ENCODE assay signal across 9 mouse cellular contexts in the genomic region with DNA sequence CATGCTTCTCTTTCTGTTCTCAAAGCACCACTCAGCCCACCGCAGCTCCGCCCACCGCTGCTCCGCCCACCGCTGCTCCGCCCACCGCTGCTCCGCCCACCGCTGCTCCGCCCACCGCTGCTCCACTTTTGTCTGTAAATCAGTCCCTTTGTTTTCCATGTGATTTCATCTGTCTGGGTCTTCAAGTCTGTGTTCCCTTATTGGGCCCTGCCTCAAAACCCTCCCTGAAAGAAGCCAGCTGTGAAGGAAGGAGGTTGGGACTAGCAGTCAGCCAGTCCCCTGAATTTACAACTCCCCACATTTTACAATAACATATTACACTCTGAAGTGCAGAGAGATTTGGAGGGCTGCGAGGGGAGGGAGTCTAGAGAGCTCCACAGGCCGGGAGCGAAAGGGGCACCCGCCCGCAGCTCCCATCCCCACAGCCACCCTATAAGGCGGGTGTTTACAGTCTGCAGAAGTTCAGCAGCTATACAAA. TPM values are rescaled to one million over a fixed set of nuclear protein-coding genes. Genes with fewer than 3 reads are reported as not detected.
DNase-seq lines count a peak whose midpoint lies in the region; ATAC-seq and TF ChIP-seq lines count a peak whose summit lies in the region.
"Had no signal": no experiment of that assay in that cellular context is flagged by ENCODE, and none has a peak within 500 bp of the region (broad histone marks: within the 10 kb centered on the region; RNA-seq: fewer than 3 reads in every experiment).

No protein-coding gene starts in this region.

- DNase-seq in hindbrain, embryonic 11.5 days (ENCODE audit: low spot score): peak; percentile 29
- peak; percentile 30 for DNase-seq in embryonic facial prominence, embryonic 14.5 days (ENCODE audit: low spot score)
- no peak for DNase-seq in heart, postnatal 0 days (ENCODE audit: low spot score)
- peak; percentile 88 to 91 for DNase-seq in kidney, postnatal 4 days
- DNase-seq in ovary, postnatal 14 days (ENCODE audit: low spot score): peak; percentile 63
- DNase-seq in cerebellum, adult 18-20 months: no peak

- no peak for TF ChIP-seq EP300 in heart, postnatal 0 days (IDR thresholded peaks at IDR 0.05; ENCODE audit: low read depth)

- H3K4me1 ChIP-seq in hindbrain, embryonic 11.5 days (replicated peaks; ENCODE audit: control insufficient read depth, insufficient read depth, low read length): no peaks in the 10 kb centered on the region
- H3K4me1 ChIP-seq in hindbrain, embryonic 13.5 days (replicated peaks): no peaks in the 10 kb centered on the region
- no peaks in the 10 kb centered on the region for H3K4me1 ChIP-seq in embryonic facial prominence, embryonic 14.5 days (ENCODE audit: control insufficient read depth, insufficient read depth, low read length)
- peaks cover 23% of the 10 kb centered on the region for H3K4me1 ChIP-seq in heart, postnatal 0 days (ENCODE audit: control insufficient read depth, insufficient read depth)

- ATAC-seq in hindbrain, embryonic 11.5 days (ENCODE audit: low FRiP score): peak; percentile 49
- no peak for ATAC-seq in hindbrain, embryonic 13.5 days (ENCODE audit: low FRiP score)
- peak; percentile 27; the same call in 1 of the 2 replicates for ATAC-seq in embryonic facial prominence, embryonic 14.5 days (ENCODE audit: low read depth)
- no peak for ATAC-seq in heart, postnatal 0 days (ENCODE audit: insufficient read depth, low read depth)
- no peak for ATAC-seq in inflammation-experienced regulatory T-cells, adult 6 months

- no peak overlapping the region for H3K4me3 ChIP-seq in hindbrain, embryonic 11.5 days (ENCODE audit: low read depth, low read length)
- H3K4me3 ChIP-seq in hindbrain, embryonic 13.5 days: no peak overlapping the region
- no peak overlapping the region for H3K4me3 ChIP-seq in embryonic facial prominence, embryonic 14.5 days (ENCODE audit: low read depth, low read length)
- H3K4me3 ChIP-seq in heart, postnatal 0 days (ENCODE audit: low read depth, low read length): no peak overlapping the region

- no peak overlapping the region for H3K27ac ChIP-seq in hindbrain, embryonic 11.5 days (ENCODE audit: low read depth, low read length)
- H3K27ac ChIP-seq in hindbrain, embryonic 13.5 days: no peak overlapping the region
- H3K27ac ChIP-seq in embryonic facial prominence, embryonic 14.5 days (replicated peaks; ENCODE audit: low read depth, low read length): no peak overlapping the region; the same call in 1 of the 2 replicates
- peak overlapping the region; percentile 58 for H3K27ac ChIP-seq in heart, postnatal 0 days (ENCODE audit: low read depth)

- H3K9me3 ChIP-seq in hindbrain, embryonic 11.5 days (ENCODE audit: control insufficient read depth, low read length): no peaks in the 10 kb centered on the region
- no peaks in the 10 kb centered on the region for H3K9me3 ChIP-seq in hindbrain, embryonic 13.5 days
- H3K9me3 ChIP-seq in embryonic facial prominence, embryonic 14.5 days (ENCODE audit: control insufficient read depth, low read length): 0 out of 2 replicates have a peak, but pooled peaks cover 4% of the 10 kb centered on the region
- no peaks in the 10 kb centered on the region for H3K9me3 ChIP-seq in heart, postnatal 0 days (replicated peaks; ENCODE audit: control insufficient read depth, low read length)

- peak overlapping the region; percentile 14; the same call in 1 of the 2 replicates for H3K4me2 ChIP-seq in hindbrain, embryonic 11.5 days (replicated peaks; ENCODE audit: low read depth, low read length)
- H3K4me2 ChIP-seq in hindbrain, embryonic 13.5 days: no peak overlapping the region
- peak overlapping the region; percentile 15 for H3K4me2 ChIP-seq in embryonic facial prominence, embryonic 14.5 days (ENCODE audit: low read depth, low read length)
- no peak overlapping the region for H3K4me2 ChIP-seq in heart, postnatal 0 days (ENCODE audit: low read depth, low read length)

- H3K27me3 ChIP-seq in hindbrain, embryonic 11.5 days (ENCODE audit: control insufficient read depth, insufficient read depth, low read length): no peaks in the 10 kb centered on the region; the same call in 1 of the 2 replicates
- peaks cover 13% of the 10 kb centered on the region; the same call in 1 of the 2 replicates for H3K27me3 ChIP-seq in hindbrain, embryonic 13.5 days
- no peaks in the 10 kb centered on the region for H3K27me3 ChIP-seq in embryonic facial prominence, embryonic 14.5 days (replicated peaks; ENCODE audit: control insufficient read depth, insufficient read depth, low read length)
- H3K27me3 ChIP-seq in heart, postnatal 0 days (ENCODE audit: control insufficient read depth, insufficient read depth, low read length): 0 out of 2 replicates have a peak, but pooled peaks cover 5% of the 10 kb centered on the region

- no peak for TF ChIP-seq CTCF in heart, postnatal 0 days (IDR thresholded peaks at IDR 0.05; ENCODE audit: low read depth)

- no peaks in the 10 kb centered on the region for H3K36me3 ChIP-seq in hindbrain, embryonic 11.5 days (ENCODE audit: control insufficient read depth, insufficient read depth, low read length)
- H3K36me3 ChIP-seq in hindbrain, embryonic 13.5 days: no peaks in the 10 kb centered on the region
- no peaks in the 10 kb centered on the region for H3K36me3 ChIP-seq in embryonic facial prominence, embryonic 14.5 days (ENCODE audit: control insufficient read depth, insufficient read depth, low read length)
- H3K36me3 ChIP-seq in heart, postnatal 0 days (replicated peaks; ENCODE audit: control insufficient read depth, insufficient read depth, low read length): peaks cover 72% of the 10 kb centered on the region

- no peak overlapping the region for H3K9ac ChIP-seq in hindbrain, embryonic 11.5 days (ENCODE audit: low read depth, low read length)
- no peak overlapping the region for H3K9ac ChIP-seq in hindbrain, embryonic 13.5 days
- no peak overlapping the region for H3K9ac ChIP-seq in embryonic facial prominence, embryonic 14.5 days (ENCODE audit: low read depth, low read length)
- no peak overlapping the region for H3K9ac ChIP-seq in heart, postnatal 0 days (replicated peaks; ENCODE audit: low read depth, low read length)

- WGBS in hindbrain, embryonic 11.5 days: 14% methylated on average over 16 of the region's 17 CpGs
- 19% methylated on average over 16 of the region's 17 CpGs for WGBS in hindbrain, embryonic 13.5 days
- 22% methylated on average over 12 of the region's 17 CpGs for WGBS in embryonic facial prominence, embryonic 14.5 days
- 39% methylated on average over 11 of the region's 17 CpGs for WGBS in heart, postnatal 0 days

RNA-seq across cellular contexts. Expression of gene 9230112D13Rik, which starts 18.1 kb away (rescaled TPM):
- not detected in 2 replicates for polyA plus RNA-seq in hindbrain, embryonic 11.5 days (2014; fragmentation: Nextera tagmentation; extraction: Ambion mirVana)
- not detected in 2 replicates for polyA plus RNA-seq in hindbrain, embryonic 13.5 days (2015; fragmentation: Nextera tagmentation; extraction: Ambion mirVana)
- not detected in 2 replicates for polyA plus RNA-seq in embryonic facial prominence, embryonic 14.5 days (2014; fragmentation: Nextera tagmentation; extraction: Ambion mirVana)
- not detected in 2 replicates for total RNA-seq in heart, postnatal 0 days (2014; rRNA removed; ENCODE audit: low replicate concordance)
- not detected in 2 replicates for polyA plus RNA-seq in heart, postnatal 0 days (2015; fragmentation: Nextera tagmentation; extraction: Ambion mirVana)
- not detected for polyA plus RNA-seq in inflammation-experienced regulatory T-cells, adult 6 months (2017; shearing (Covaris generic))
- total RNA-seq: gastrocnemius, postnatal 4 days had no signal

RNA-seq across cellular contexts. Expression of gene Bmpr1a, which starts 37.6 kb away (rescaled TPM):
- 44.9 and 48.9 TPM in 2 replicates for polyA plus RNA-seq in hindbrain, embryonic 11.5 days (2014; fragmentation: Nextera tagmentation; extraction: Ambion mirVana)
- 19.5 and 20.5 TPM in 2 replicates for polyA plus RNA-seq in hindbrain, embryonic 13.5 days (2015; fragmentation: Nextera tagmentation; extraction: Ambion mirVana)
- 65.0 and 68.7 TPM in 2 replicates for polyA plus RNA-seq in embryonic facial prominence, embryonic 14.5 days (2014; fragmentation: Nextera tagmentation; extraction: Ambion mirVana)
- 99.5 and 130 TPM in 2 replicates for total RNA-seq in heart, postnatal 0 days (2014; rRNA removed; ENCODE audit: low replicate concordance)
- 37.2 and 38.6 TPM in 2 replicates for polyA plus RNA-seq in heart, postnatal 0 days (2015; fragmentation: Nextera tagmentation; extraction: Ambion mirVana)
- under 1 TPM; 0.36 to 0.40 (median 0.40) TPM for polyA plus RNA-seq in inflammation-experienced regulatory T-cells, adult 6 months (2017; shearing (Covaris generic))

RNA-seq across cellular contexts. Expression of gene Ldb3, which starts 47.8 kb away (rescaled TPM):
- polyA plus RNA-seq in hindbrain, embryonic 11.5 days (2014; fragmentation: Nextera tagmentation; extraction: Ambion mirVana): 0.28 and 0.29 TPM in 2 replicates
- polyA plus RNA-seq in hindbrain, embryonic 13.5 days (2015; fragmentation: Nextera tagmentation; extraction: Ambion mirVana): 0.50 and 0.56 TPM in 2 replicates
- 58.3 and 86.4 TPM in 2 replicates for polyA plus RNA-seq in embryonic facial prominence, embryonic 14.5 days (2014; fragmentation: Nextera tagmentation; extraction: Ambion mirVana)
- 518 and 526 TPM in 2 replicates for total RNA-seq in heart, postnatal 0 days (2014; rRNA removed; ENCODE audit: low replicate concordance)
- 376 and 380 TPM in 2 replicates for polyA plus RNA-seq in heart, postnatal 0 days (2015; fragmentation: Nextera tagmentation; extraction: Ambion mirVana)
- not detected for polyA plus RNA-seq in inflammation-experienced regulatory T-cells, adult 6 months (2017; shearing (Covaris generic))

RNA-seq across cellular contexts. Expression of gene Opn4, which starts 59.2 kb away (rescaled TPM):
- not detected in 2 replicates for polyA plus RNA-seq in hindbrain, embryonic 11.5 days (2014; fragmentation: Nextera tagmentation; extraction: Ambion mirVana)
- polyA plus RNA-seq in hindbrain, embryonic 13.5 days (2015; fragmentation: Nextera tagmentation; extraction: Ambion mirVana): not detected in 2 replicates
- 0.77 and 1.00 TPM in 2 replicates for polyA plus RNA-seq in embryonic facial prominence, embryonic 14.5 days (2014; fragmentation: Nextera tagmentation; extraction: Ambion mirVana)
- total RNA-seq in heart, postnatal 0 days (2014; rRNA removed; ENCODE audit: low replicate concordance): 5.9 and 8.6 TPM in 2 replicates
- polyA plus RNA-seq in heart, postnatal 0 days (2015; fragmentation: Nextera tagmentation; extraction: Ambion mirVana): 8.4 and 8.7 TPM in 2 replicates
- not detected for polyA plus RNA-seq in inflammation-experienced regulatory T-cells, adult 6 months (2017; shearing (Covaris generic))

Comparison
In these comparisons a context has a peak if more than half of its experiments do, and no peak if none do; other contexts are left out.
1. ATAC-seq: peak in hindbrain, embryonic 11.5 days (single experiment) and embryonic facial prominence, embryonic 14.5 days (single experiment); none in hindbrain, embryonic 13.5 days (single experiment), heart, postnatal 0 days (single experiment) and inflammation-experienced regulatory T-cells, adult 6 months (single experiment).
2. H3K4me2 ChIP-seq: peak in hindbrain, embryonic 11.5 days (single experiment) and embryonic facial prominence, embryonic 14.5 days (single experiment); none in hindbrain, embryonic 13.5 days (single experiment) and heart, postnatal 0 days (single experiment).
3. DNase-seq: peak in hindbrain, embryonic 11.5 days (single experiment), embryonic facial prominence, embryonic 14.5 days (single experiment), kidney, postnatal 4 days (2 of 2) and ovary, postnatal 14 days (single experiment); none in heart, postnatal 0 days (single experiment) and cerebellum, adult 18-20 months (0 of 2).
4. RNA of gene Bmpr1a, which starts 37.6 kb away (polyA plus RNA-seq): 65.0 to 68.7 TPM in embryonic facial prominence, embryonic 14.5 days, 44.9 to 48.9 TPM in hindbrain, embryonic 11.5 days, 37.2 to 38.6 TPM in heart, postnatal 0 days and 19.5 to 20.5 TPM in hindbrain, embryonic 13.5 days; 0.36 to 0.40 TPM in inflammation-experienced regulatory T-cells, adult 6 months; every median in the first group is over 10 times any median in the second.
5. RNA of gene Ldb3, which starts 47.8 kb away (polyA plus RNA-seq): 376 to 380 TPM in heart, postnatal 0 days and 58.3 to 86.4 TPM in embryonic facial prominence, embryonic 14.5 days; 0.50 to 0.56 TPM in hindbrain, embryonic 13.5 days, 0.28 to 0.29 TPM in hindbrain, embryonic 11.5 days and not detected in inflammation-experienced regulatory T-cells, adult 6 months; every median in the first group is over 10 times any median in the second.